Mouse (Mus musculus): ENCODE results near the gene Pik3r4. TPM values are rescaled to one million over a fixed set of nuclear protein-coding genes. Genes with fewer than 3 reads are reported as not detected.

Pik3r4 gene
- polyA plus RNA-seq, 1 experiment from 2014 or later = 26.9 TPM

- Histone ChIP-seq H3K27ac (0 out of 2 replicates have a peak overlapping the region, but pooled peaks have one; percentile 17), H3K4me3 (no peak overlapping the region), H3K27me3 (no peaks in the 10 kb centered on the region), H3K36me3 (peaks cover 82% of the 10 kb centered on the region), H3K9ac (no peak overlapping the region), H3K4me2 (no peak overlapping the region), H3K9me3 (no peaks in the 10 kb centered on the region), H3K4me1 (peaks cover 5% of the 10 kb centered on the region)
- 76% methylated on average over 7 of the region's 7 CpGs for WGBS
- no peak for ATAC-seq (ENCODE audit: insufficient number of reproducible peaks, insufficient read depth, low FRiP score, low TSS enrichment, low read depth)
Observed at GRCm38 (mm10) chr9:105665269-105665668, 22.5 kb downstream of the Pik3r4 start.

- peaks cover 59% of the 10 kb centered on the region for H3K36me3 ChIP-seq
- 84% methylated on average over 4 of the region's 4 CpGs for WGBS
- H3K4me1 ChIP-seq = peaks cover 1% of the 10 kb centered on the region
- H3K9ac ChIP-seq = no peak overlapping the region
- H3K27ac ChIP-seq = no peak overlapping the region
- H3K9me3 ChIP-seq = no peaks in the 10 kb centered on the region
- no peak overlapping the region for H3K4me2 ChIP-seq
- H3K4me3 ChIP-seq = no peak overlapping the region
- no peak for ATAC-seq (ENCODE audit: insufficient number of reproducible peaks, insufficient read depth, low FRiP score, low TSS enrichment, low read depth)
- no peaks in the 10 kb centered on the region for H3K27me3 ChIP-seq
Observed at GRCm38 (mm10) chr9:105670916-105671315, 28.1 kb downstream of the Pik3r4 start.

GRCm38 (mm10) chr9:105672032-105672431, 29.3 kb downstream of the Pik3r4 start:
- no peaks in the 10 kb centered on the region for H3K4me1 ChIP-seq
- H3K27me3 ChIP-seq = no peaks in the 10 kb centered on the region
- no peaks in the 10 kb centered on the region for H3K9me3 ChIP-seq
- WGBS = 60% methylated on average over 2 of the region's 2 CpGs
- no peak for ATAC-seq (ENCODE audit: insufficient number of reproducible peaks, insufficient read depth, low FRiP score, low TSS enrichment, low read depth)
- no peak overlapping the region for H3K4me2 ChIP-seq
- no peak overlapping the region for H3K27ac ChIP-seq
- peaks cover 66% of the 10 kb centered on the region for H3K36me3 ChIP-seq
- no peak overlapping the region for H3K9ac ChIP-seq
- no peak overlapping the region for H3K4me3 ChIP-seq

- H3K27me3 ChIP-seq = no peaks in the 10 kb centered on the region
- H3K4me3 ChIP-seq = no peak overlapping the region
- H3K4me2 ChIP-seq = no peak overlapping the region
- H3K9me3 ChIP-seq = no peaks in the 10 kb centered on the region
- no peak for ATAC-seq (ENCODE audit: insufficient number of reproducible peaks, insufficient read depth, low FRiP score, low TSS enrichment, low read depth)
- H3K36me3 ChIP-seq = peaks cover 62% of the 10 kb centered on the region
- H3K27ac ChIP-seq = no peak overlapping the region
- 76% methylated on average over 11 of the region's 11 CpGs for WGBS
- H3K9ac ChIP-seq = no peak overlapping the region
- H3K4me1 ChIP-seq = no peaks in the 10 kb centered on the region
Observed at GRCm38 (mm10) chr9:105675941-105676340, 33.2 kb downstream of the Pik3r4 start.

- Histone ChIP-seq H3K36me3 (peaks cover 87% of the 10 kb centered on the region), H3K4me3 (no peak overlapping the region)
- no peak for ATAC-seq (ENCODE audit: insufficient number of reproducible peaks, insufficient read depth, low FRiP score, low TSS enrichment, low read depth)
Observed at GRCm38 (mm10) chr9:105681386-105681785, 38.6 kb downstream of the Pik3r4 start.

GRCm38 (mm10) chr9:105684549-105685165, 41.9 kb downstream of the Pik3r4 start:
- H3K9ac ChIP-seq = no peak overlapping the region
- H3K27ac ChIP-seq = no peak overlapping the region
- WGBS = 92% methylated on average over 13 of the region's 13 CpGs
- H3K4me1 ChIP-seq = no peaks in the 10 kb centered on the region
- ATAC-seq (ENCODE audit: insufficient number of reproducible peaks, insufficient read depth, low FRiP score, low TSS enrichment, low read depth) = no peak
- no peaks in the 10 kb centered on the region for H3K27me3 ChIP-seq
- no peak overlapping the region for H3K4me2 ChIP-seq
- H3K36me3 ChIP-seq = peaks cover 85% of the 10 kb centered on the region
- H3K9me3 ChIP-seq = no peaks in the 10 kb centered on the region
- H3K4me3 ChIP-seq = no peak overlapping the region

More at GRCm38 (mm10) chr9:105681386-105681785, 38.6 kb downstream of the Pik3r4 start:
- Histone ChIP-seq H3K27me3 (no peaks in the 10 kb centered on the region), H3K4me2 (no peak overlapping the region), H3K9me3 (no peaks in the 10 kb centered on the region), H3K4me1 (no peaks in the 10 kb centered on the region), H3K9ac (no peak overlapping the region), H3K27ac (no peak overlapping the region)
- 94% methylated on average over 7 of the region's 7 CpGs for WGBS

- Histone ChIP-seq H3K27me3 (no peaks in the 10 kb centered on the region), H3K4me1 (no peaks in the 10 kb centered on the region), H3K4me3 (no peak overlapping the region), H3K36me3 (peaks cover 49% of the 10 kb centered on the region), H3K4me2 (no peak overlapping the region), H3K9me3 (no peaks in the 10 kb centered on the region), H3K9ac (no peak overlapping the region), H3K27ac (no peak overlapping the region)
- no peak for ATAC-seq (ENCODE audit: insufficient number of reproducible peaks, insufficient read depth, low FRiP score, low TSS enrichment, low read depth)
- WGBS = 75% methylated on average over 7 of the region's 7 CpGs
Observed at GRCm38 (mm10) chr9:105689485-105689884, 46.7 kb downstream of the Pik3r4 start.

GRCm38 (mm10) chr9:105692472-105692871, 49.7 kb downstream of the Pik3r4 start:
- peaks cover under 1% of the 10 kb centered on the region; the same call in 1 of the 2 replicates for H3K4me1 ChIP-seq
- H3K27ac ChIP-seq = no peak overlapping the region
- H3K4me2 ChIP-seq = no peak overlapping the region
- no peaks in the 10 kb centered on the region for H3K9me3 ChIP-seq
- H3K27me3 ChIP-seq = no peaks in the 10 kb centered on the region
- H3K36me3 ChIP-seq = peaks cover 21% of the 10 kb centered on the region
- no peak overlapping the region for H3K9ac ChIP-seq
- no peak overlapping the region for H3K4me3 ChIP-seq
- ATAC-seq (ENCODE audit: insufficient number of reproducible peaks, insufficient read depth, low FRiP score, low TSS enrichment, low read depth) = no peak
- WGBS = 87% methylated on average over 14 of the region's 14 CpGs

GRCm38 (mm10) chr9:105693056-105693455, 50.3 kb downstream of the Pik3r4 start:
- Histone ChIP-seq H3K9me3 (no peaks in the 10 kb centered on the region), H3K9ac (no peak overlapping the region), H3K27me3 (no peaks in the 10 kb centered on the region), H3K4me1 (peaks cover 7% of the 10 kb centered on the region), H3K27ac (no peak overlapping the region), H3K4me2 (no peak overlapping the region), H3K36me3 (peaks cover 16% of the 10 kb centered on the region), H3K4me3 (no peak overlapping the region)
- WGBS = 68% methylated on average over 9 of the region's 9 CpGs
- no peak for ATAC-seq (ENCODE audit: insufficient number of reproducible peaks, insufficient read depth, low FRiP score, low TSS enrichment, low read depth)

- H3K9ac ChIP-seq = no peak overlapping the region
- no peaks in the 10 kb centered on the region for H3K9me3 ChIP-seq
- H3K36me3 ChIP-seq = peaks cover 8% of the 10 kb centered on the region
- no peak overlapping the region for H3K4me2 ChIP-seq
- no peak overlapping the region for H3K4me3 ChIP-seq
- H3K27ac ChIP-seq = no peak overlapping the region
- peaks cover 12% of the 10 kb centered on the region for H3K4me1 ChIP-seq
- no peak for ATAC-seq (ENCODE audit: insufficient number of reproducible peaks, insufficient read depth, low FRiP score, low TSS enrichment, low read depth)
- H3K27me3 ChIP-seq = no peaks in the 10 kb centered on the region
- 3% methylated on average over 5 of the region's 5 CpGs for WGBS
Observed at GRCm38 (mm10) chr9:105693854-105694253, 51.1 kb downstream of the Pik3r4 start.

- Histone ChIP-seq H3K27ac (no peak overlapping the region), H3K27me3 (no peaks in the 10 kb centered on the region; the same call in 1 of the 2 replicates), H3K4me3 (no peak overlapping the region), H3K9me3 (no peaks in the 10 kb centered on the region), H3K36me3 (no peaks in the 10 kb centered on the region), H3K4me1 (peaks cover 17% of the 10 kb centered on the region), H3K4me2 (no peak overlapping the region), H3K9ac (no peak overlapping the region)
- 85% methylated on average over 7 of the region's 7 CpGs for WGBS
- no peak for ATAC-seq (ENCODE audit: insufficient number of reproducible peaks, insufficient read depth, low FRiP score, low TSS enrichment, low read depth)
Observed at GRCm38 (mm10) chr9:105696818-105697564, 54.2 kb downstream of the Pik3r4 start.
